14 mouse cellular contexts compared by ENCODE assay signal in genomic region chr2:30510711-30511380, GRCm38 (mm10). TPM values are rescaled to one million over a fixed set of nuclear protein-coding genes. Genes with fewer than 3 reads are reported as not detected.
DNase-seq lines count a peak whose midpoint lies in the region; ATAC-seq and TF ChIP-seq lines count a peak whose summit lies in the region.
"Had no signal": no experiment of that assay in that cellular context is flagged by ENCODE, and none has a peak within 500 bp of the region (broad histone marks: within the 10 kb centered on the region; RNA-seq: fewer than 3 reads in every experiment).

No protein-coding gene starts in this region.

- TF ChIP-seq POLR2A in cerebellum, adult 2 months (IDR thresholded peaks at IDR 0.05; ENCODE audit: borderline replicate concordance, insufficient read depth, low read length): no peak
- TF ChIP-seq POLR2A in heart, adult 2 months (IDR thresholded peaks at IDR 0.05; ENCODE audit: insufficient read depth, low read depth, low read length): no peak

- 0 out of 2 replicates have a peak overlapping the region, but pooled peaks have one; percentile 5 for H3K9ac ChIP-seq in ES-E14 (ENCODE audit: insufficient read depth, low read depth, low read length, poor library complexity, severe bottlenecking)
- H3K9ac ChIP-seq in limb, embryonic 12.5 days (replicated peaks): 0 out of 2 replicates have a peak overlapping the region, but pooled peaks have one; percentile 27
- no peak overlapping the region for H3K9ac ChIP-seq in heart, adult 2 months (ENCODE audit: low read depth, low read length)
- H3K9ac ChIP-seq: embryonic facial prominence, embryonic 12.5 days; liver, embryonic 15.5 days had no signal

- no peak for TF ChIP-seq CTCF in cerebellum, adult 2 months (IDR thresholded peaks at IDR 0.05; ENCODE audit: borderline replicate concordance, insufficient read depth, low read depth, low read length)
- no peak for TF ChIP-seq CTCF in heart, adult 2 months (IDR thresholded peaks at IDR 0.05)

- no peaks in the 10 kb centered on the region for H3K27me3 ChIP-seq in cerebellum, adult 2 months (ENCODE audit: control insufficient read depth, insufficient read depth, low read length)
- H3K27me3 ChIP-seq in limb, embryonic 12.5 days: no peaks in the 10 kb centered on the region
- no peaks in the 10 kb centered on the region for H3K27me3 ChIP-seq in heart, adult 2 months (ENCODE audit: control insufficient read depth, insufficient read depth, low read length)
- H3K27me3 ChIP-seq: embryonic facial prominence, embryonic 12.5 days; liver, embryonic 15.5 days had no signal

- in situ Hi-C loops in ES-E14 (cut with MboI; ENCODE audit: low sequenced_read_pairs in 2 of 2, unreplicated experiment in 2 of 2): no loop called here

- 26% methylated on average over 16 of the region's 16 CpGs for WGBS in cerebellum, adult 2 months
- 76% methylated on average over 16 of the region's 16 CpGs for WGBS in limb, embryonic 12.5 days
- 80% methylated on average over 16 of the region's 16 CpGs for WGBS in heart, adult 2 months

- no peaks in the 10 kb centered on the region for H3K79me2 ChIP-seq in heart, adult 2 months (replicated peaks; ENCODE audit: control insufficient read depth, insufficient read depth, low read length)

- H3K4me2 ChIP-seq in limb, embryonic 12.5 days: no peak overlapping the region
- H3K4me2 ChIP-seq: embryonic facial prominence, embryonic 12.5 days; liver, embryonic 15.5 days had no signal

- H3K36me3 ChIP-seq in ES-E14 (ENCODE audit: control insufficient read depth, insufficient read depth, low read length, poor library complexity, severe bottlenecking): no peaks in the 10 kb centered on the region
- H3K36me3 ChIP-seq in limb, embryonic 12.5 days: no peaks in the 10 kb centered on the region
- H3K36me3 ChIP-seq in heart, adult 2 months (ENCODE audit: control insufficient read depth, insufficient read depth, low read length): no peaks in the 10 kb centered on the region
- H3K36me3 ChIP-seq: embryonic facial prominence, embryonic 12.5 days; liver, embryonic 15.5 days had no signal

- no peaks in the 10 kb centered on the region for H3K9me3 ChIP-seq in ES-E14 (ENCODE audit: control insufficient read depth, insufficient read depth, low read depth, low read length)
- H3K9me3 ChIP-seq in limb, embryonic 12.5 days: no peaks in the 10 kb centered on the region
- H3K9me3 ChIP-seq: embryonic facial prominence, embryonic 12.5 days; liver, embryonic 15.5 days had no signal

- intact Hi-C loops in heart, adult 2 months (cut with DNase I): no loop called here

- H3K4me1 ChIP-seq in cerebellum, adult 2 months (ENCODE audit: control insufficient read depth, insufficient read depth, low read length): no peaks in the 10 kb centered on the region
- H3K4me1 ChIP-seq in ES-E14 (ENCODE audit: control insufficient read depth in 2 of 2, insufficient read depth in 2 of 2, low read length in 2 of 2, poor library complexity in 1 of 2): peaks cover 0 to 7% of the 10 kb centered on the region in 2 experiments; a peak in 1 of 4 replicates
- no peaks in the 10 kb centered on the region; the same call in 1 of the 2 replicates for H3K4me1 ChIP-seq in limb, embryonic 12.5 days (replicated peaks)
- no peaks in the 10 kb centered on the region for H3K4me1 ChIP-seq in heart, adult 2 months (ENCODE audit: control insufficient read depth, insufficient read depth, low read length)
- H3K4me1 ChIP-seq: liver, embryonic 15.5 days had no signal

- H3K27ac ChIP-seq in cerebellum, adult 2 months (ENCODE audit: insufficient read depth, low read length): no peak overlapping the region
- H3K27ac ChIP-seq in ES-E14 (ENCODE audit: insufficient read depth, low read depth, low read length, poor library complexity, severe bottlenecking): no peak overlapping the region
- no peak overlapping the region; the same call in 1 of the 2 replicates for H3K27ac ChIP-seq in limb, embryonic 12.5 days
- H3K27ac ChIP-seq in heart, adult 2 months: no peak overlapping the region
- H3K27ac ChIP-seq: embryonic facial prominence, embryonic 12.5 days; liver, embryonic 15.5 days had no signal

- H3K4me3 ChIP-seq in cerebellum, adult 2 months (replicated peaks; ENCODE audit: insufficient read depth, low read depth, low read length): no peak overlapping the region
- no peak overlapping the region for H3K4me3 ChIP-seq in ES-E14 (ENCODE audit: insufficient read depth in 1 of 2, low read depth in 1 of 2, low read length in 2 of 2, poor library complexity in 1 of 2, severe bottlenecking in 1 of 2)
- H3K4me3 ChIP-seq in limb, embryonic 12.5 days (replicated peaks): no peak overlapping the region
- no peak overlapping the region for H3K4me3 ChIP-seq in heart, adult 2 months
- H3K4me3 ChIP-seq: embryonic facial prominence, embryonic 12.5 days; liver, embryonic 15.5 days had no signal

- DNase-seq in cerebellum, postnatal 14 days: peak; percentile 18 to 41
- DNase-seq in cerebellum, adult 2 months: no peak
- peak; percentile 26 for DNase-seq in kidney, postnatal 10 days
- no peak for DNase-seq in kidney, postnatal 14 days
- DNase-seq in ES-E14 (ENCODE audit: low read depth, low spot score): no peak
- DNase-seq in heart, adult 2 months: no peak
- DNase-seq in thymus, postnatal 4 days: no peak
- DNase-seq: cerebellum, adult 9-10 months; heart, postnatal 4 days; kidney, adult 8-10 months had no signal

- TF ChIP-seq EP300 in heart, adult 2 months (IDR thresholded peaks at IDR 0.05; ENCODE audit: insufficient read depth, low read depth, low read length): no peak

- no peak for ATAC-seq in limb, embryonic 12.5 days (ENCODE audit: insufficient number of reproducible peaks, insufficient read depth, low FRiP score, low TSS enrichment, low read depth)

TF ChIP-seq in ES-E14, 5 proteins besides CTCF, POLR2A, EP300 and RAD21:
- TF ChIP-seq MAFK (IDR thresholded peaks at IDR 0.05; ENCODE audit: insufficient read depth, low read depth, low read length): no peak

RNA-seq across cellular contexts. Expression of gene Ier5l, which starts 36.8 kb away (rescaled TPM):
- 5.1 and 7.5 TPM in 2 replicates for polyA plus RNA-seq in cerebellum, adult 2 months (2012; rRNA removed)
- 13.3 and 17.7 TPM in 2 replicates for total RNA-seq in ES-E14 (2012; rRNA removed)
- polyA plus RNA-seq in limb, embryonic 12.5 days (2016; fragmentation: Nextera tagmentation; extraction: Ambion mirVana): 3.6 and 4.5 TPM in 2 replicates
- total RNA-seq in heart, adult 2 months (2021): 1 to 10 TPM; 2.8 to 3.0 TPM
- polyA plus RNA-seq in heart, adult 2 months (2012; rRNA removed): 3.4 and 5.6 TPM in 2 replicates
- total RNA-seq: MEL had no signal

Comparison
In these comparisons a context has a peak if more than half of its experiments do, and no peak if none do; other contexts are left out.
1. DNase-seq: peak in cerebellum, postnatal 14 days (2 of 2) and kidney, postnatal 10 days (single experiment); none in cerebellum, adult 2 months (0 of 2), kidney, postnatal 14 days (single experiment), ES-E14 (single experiment), heart, adult 2 months (0 of 2) and thymus, postnatal 4 days (single experiment).